10 mouse cellular contexts compared by ENCODE assay signal in genomic region chr9:108341801-108342200, GRCm38 (mm10). TPM values are rescaled to one million over a fixed set of nuclear protein-coding genes. Genes with fewer than 3 reads are reported as not detected.
A peak's percentile ranks its signal among the peaks of the same experiment; 100 is the strongest.
DNase-seq lines count a peak whose midpoint lies in the region; ATAC-seq and TF ChIP-seq lines count a peak whose summit lies in the region.
"Had no signal": no experiment of that assay in that cellular context is flagged by ENCODE, and none has a peak within 500 bp of the region (broad histone marks: within the 10 kb centered on the region; RNA-seq: fewer than 3 reads in every experiment).

No protein-coding gene starts in this region.

- no peak overlapping the region for H3K4me2 ChIP-seq in kidney, embryonic 15.5 days
- H3K4me2 ChIP-seq in stomach, embryonic 14.5 days (replicated peaks; ENCODE audit: low read depth, low read length) = no peak overlapping the region
- H3K4me2 ChIP-seq in hindbrain, postnatal 0 days (ENCODE audit: low read depth, low read length) = no peak overlapping the region

- no peak for TF ChIP-seq POLR2A in spleen, adult 2 months (IDR thresholded peaks at IDR 0.05; ENCODE audit: low read depth, low read length)

- no peak overlapping the region for H3K4me3 ChIP-seq in spleen, adult 2 months (ENCODE audit: extremely low read depth, insufficient read depth, insufficient read length)
- H3K4me3 ChIP-seq in kidney, embryonic 15.5 days (replicated peaks) = no peak overlapping the region
- no peak overlapping the region for H3K4me3 ChIP-seq in stomach, embryonic 14.5 days (ENCODE audit: low read depth, low read length)
- no peak overlapping the region for H3K4me3 ChIP-seq in hindbrain, postnatal 0 days (ENCODE audit: low read length)

- no peak for ATAC-seq in kidney, embryonic 15.5 days (replicated peaks; ENCODE audit: low FRiP score)
- ATAC-seq in stomach, embryonic 14.5 days (ENCODE audit: insufficient number of reproducible peaks, insufficient read depth, low FRiP score, low read depth) = no peak
- no peak for ATAC-seq in hindbrain, postnatal 0 days

- H3K36me3 ChIP-seq in spleen, adult 2 months (ENCODE audit: control insufficient read depth, insufficient read depth, low read length) = peaks cover 4% of the 10 kb centered on the region
- H3K36me3 ChIP-seq in kidney, embryonic 15.5 days = peaks cover 14% of the 10 kb centered on the region
- peaks cover 4% of the 10 kb centered on the region; the same call in 1 of the 2 replicates for H3K36me3 ChIP-seq in stomach, embryonic 14.5 days (ENCODE audit: control insufficient read depth, insufficient read depth, low read length)
- H3K36me3 ChIP-seq in hindbrain, postnatal 0 days (ENCODE audit: insufficient read depth, low read length) = no peaks in the 10 kb centered on the region

- no peaks in the 10 kb centered on the region for H3K27me3 ChIP-seq in spleen, adult 2 months (ENCODE audit: control insufficient read depth, insufficient read depth, low read length)
- no peaks in the 10 kb centered on the region for H3K27me3 ChIP-seq in kidney, embryonic 15.5 days
- no peaks in the 10 kb centered on the region for H3K27me3 ChIP-seq in stomach, embryonic 14.5 days (ENCODE audit: control insufficient read depth, insufficient read depth, low read length)
- H3K27me3 ChIP-seq in hindbrain, postnatal 0 days (ENCODE audit: insufficient read depth, low read length) = no peaks in the 10 kb centered on the region

- H3K27ac ChIP-seq in spleen, adult 2 months (ENCODE audit: insufficient read depth, low read length) = peak overlapping the region; percentile 95
- H3K27ac ChIP-seq in kidney, embryonic 15.5 days = peak overlapping the region; percentile 96
- peak overlapping the region; percentile 82 for H3K27ac ChIP-seq in stomach, embryonic 14.5 days (ENCODE audit: low read length)
- H3K27ac ChIP-seq in hindbrain, postnatal 0 days = no peak overlapping the region

- DNase-seq in adrenal gland, adult 2 months = peak; percentile 67
- no peak for DNase-seq in adrenal gland, adult 8-10 months
- no peak for DNase-seq in spleen, adult 2 months (ENCODE audit: low read depth in 1 of 2, low spot score in 2 of 2)
- no peak for DNase-seq in spleen, adult 18-20 months
- DNase-seq in gastrocnemius, postnatal 25 days = no peak
- DNase-seq in hindbrain, postnatal 0 days (ENCODE audit: low spot score) = no peak
- DNase-seq: embryo, embryonic 11 days; retina, postnatal 1 day had no signal

- peaks cover 25% of the 10 kb centered on the region; the same call in 1 of the 2 replicates for H3K4me1 ChIP-seq in spleen, adult 2 months (ENCODE audit: control insufficient read depth, insufficient read depth, insufficient read length)
- H3K4me1 ChIP-seq in kidney, embryonic 15.5 days = peaks cover 47% of the 10 kb centered on the region
- peaks cover 23% of the 10 kb centered on the region; the same call in 1 of the 2 replicates for H3K4me1 ChIP-seq in stomach, embryonic 14.5 days (ENCODE audit: control insufficient read depth, insufficient read depth, low read length)
- H3K4me1 ChIP-seq in hindbrain, postnatal 0 days (ENCODE audit: insufficient read depth, low read length) = peaks cover 11% of the 10 kb centered on the region; the same call in 1 of the 2 replicates

- TF ChIP-seq CTCF in spleen, adult 2 months (IDR thresholded peaks at IDR 0.05; ENCODE audit: extremely low read depth, insufficient read depth, insufficient read length, insufficient replicate concordance) = no peak
- TF ChIP-seq CTCF in hindbrain, postnatal 0 days (IDR thresholded peaks at IDR 0.05; ENCODE audit: low read depth) = no peak

- no peaks in the 10 kb centered on the region for H3K9me3 ChIP-seq in kidney, embryonic 15.5 days (replicated peaks)
- H3K9me3 ChIP-seq in stomach, embryonic 14.5 days (ENCODE audit: control insufficient read depth, low read depth, low read length) = no peaks in the 10 kb centered on the region
- no peaks in the 10 kb centered on the region for H3K9me3 ChIP-seq in hindbrain, postnatal 0 days (ENCODE audit: low read length)

- no peak overlapping the region for H3K9ac ChIP-seq in kidney, embryonic 15.5 days
- H3K9ac ChIP-seq in stomach, embryonic 14.5 days (replicated peaks; ENCODE audit: low read depth, low read length) = no peak overlapping the region
- no peak overlapping the region for H3K9ac ChIP-seq in hindbrain, postnatal 0 days (replicated peaks; ENCODE audit: low read length)

RNA-seq across cellular contexts. Expression of gene Gpx1, which starts 3.1 kb away (rescaled TPM):
- total RNA-seq in adrenal gland, adult 2 months (2021) = 100 to 1,000 TPM; 694 to 927 TPM
- polyA plus RNA-seq in adrenal gland, adult 2 months (2012; rRNA removed) = 1,573 and 1,924 TPM in 2 replicates
- total RNA-seq in adrenal gland, adult 8-10 months (2022) = 100 to 1,000 TPM; 524 to 812 (median 629) TPM
- polyA plus RNA-seq in spleen, adult 2 months (2012; rRNA removed) = 2,084 and 2,100 TPM in 2 replicates
- 695 and 743 TPM in 2 replicates for polyA plus RNA-seq in kidney, embryonic 15.5 days (2015; fragmentation: Nextera tagmentation; extraction: Ambion mirVana)
- 676 and 679 TPM in 2 replicates for polyA plus RNA-seq in stomach, embryonic 14.5 days (2014; fragmentation: Nextera tagmentation; extraction: Ambion mirVana)
- total RNA-seq in gastrocnemius, postnatal 25 days (2021) = 10 to 100 TPM; 74.4 to 92.9 TPM
- total RNA-seq in hindbrain, postnatal 0 days (2014; rRNA removed) = 224 and 226 TPM in 2 replicates
- polyA plus RNA-seq in hindbrain, postnatal 0 days (2015; fragmentation: Nextera tagmentation; extraction: Ambion mirVana) = 426 and 460 TPM in 2 replicates

RNA-seq across cellular contexts. Expression of gene Usp4, which starts 5.9 kb away (rescaled TPM):
- 100 to 1,000 TPM; 100 to 122 TPM for total RNA-seq in adrenal gland, adult 2 months (2021)
- polyA plus RNA-seq in adrenal gland, adult 2 months (2012; rRNA removed) = 47.0 and 52.3 TPM in 2 replicates
- total RNA-seq in adrenal gland, adult 8-10 months (2022) = 100 to 1,000 TPM; 124 to 152 (median 132) TPM
- polyA plus RNA-seq in spleen, adult 2 months (2012; rRNA removed) = 63.2 and 68.6 TPM in 2 replicates
- polyA plus RNA-seq in kidney, embryonic 15.5 days (2015; fragmentation: Nextera tagmentation; extraction: Ambion mirVana) = 95.2 and 105 TPM in 2 replicates
- polyA plus RNA-seq in stomach, embryonic 14.5 days (2014; fragmentation: Nextera tagmentation; extraction: Ambion mirVana) = 102 and 103 TPM in 2 replicates
- 10 to 100 TPM; 61.7 to 64.9 TPM for total RNA-seq in gastrocnemius, postnatal 25 days (2021)
- total RNA-seq in hindbrain, postnatal 0 days (2014; rRNA removed) = 92.0 and 97.8 TPM in 2 replicates
- polyA plus RNA-seq in hindbrain, postnatal 0 days (2015; fragmentation: Nextera tagmentation; extraction: Ambion mirVana) = 93.4 and 94.4 TPM in 2 replicates

RNA-seq across cellular contexts. Expression of gene Tcta, which starts 35.8 kb away (rescaled TPM):
- 10 to 100 TPM; 31.3 to 56.7 TPM for total RNA-seq in adrenal gland, adult 2 months (2021)
- polyA plus RNA-seq in adrenal gland, adult 2 months (2012; rRNA removed) = 42.8 and 46.3 TPM in 2 replicates
- total RNA-seq in adrenal gland, adult 8-10 months (2022) = 10 to 100 TPM; 56.0 to 68.0 (median 62.2) TPM
- 17.9 and 19.7 TPM in 2 replicates for polyA plus RNA-seq in spleen, adult 2 months (2012; rRNA removed)
- polyA plus RNA-seq in kidney, embryonic 15.5 days (2015; fragmentation: Nextera tagmentation; extraction: Ambion mirVana) = 31.6 and 32.2 TPM in 2 replicates
- 37.9 and 43.3 TPM in 2 replicates for polyA plus RNA-seq in stomach, embryonic 14.5 days (2014; fragmentation: Nextera tagmentation; extraction: Ambion mirVana)
- 10 to 100 TPM; 25.0 to 30.8 TPM for total RNA-seq in gastrocnemius, postnatal 25 days (2021)
- 65.2 and 66.5 TPM in 2 replicates for total RNA-seq in hindbrain, postnatal 0 days (2014; rRNA removed)
- 79.4 and 80.3 TPM in 2 replicates for polyA plus RNA-seq in hindbrain, postnatal 0 days (2015; fragmentation: Nextera tagmentation; extraction: Ambion mirVana)

RNA-seq across cellular contexts. Expression of gene Rhoa, which starts 35.9 kb away (rescaled TPM):
- 100 to 1,000 TPM; 355 to 363 TPM for total RNA-seq in adrenal gland, adult 2 months (2021)
- polyA plus RNA-seq in adrenal gland, adult 2 months (2012; rRNA removed) = 169 and 187 TPM in 2 replicates
- total RNA-seq in adrenal gland, adult 8-10 months (2022) = 100 to 1,000 TPM; 307 to 342 (median 321) TPM
- 89.7 and 90.3 TPM in 2 replicates for polyA plus RNA-seq in spleen, adult 2 months (2012; rRNA removed)
- polyA plus RNA-seq in kidney, embryonic 15.5 days (2015; fragmentation: Nextera tagmentation; extraction: Ambion mirVana) = 462 and 484 TPM in 2 replicates
- polyA plus RNA-seq in stomach, embryonic 14.5 days (2014; fragmentation: Nextera tagmentation; extraction: Ambion mirVana) = 308 and 334 TPM in 2 replicates
- total RNA-seq in gastrocnemius, postnatal 25 days (2021) = 100 to 1,000 TPM; 104 to 120 TPM
- 105 and 106 TPM in 2 replicates for total RNA-seq in hindbrain, postnatal 0 days (2014; rRNA removed)
- polyA plus RNA-seq in hindbrain, postnatal 0 days (2015; fragmentation: Nextera tagmentation; extraction: Ambion mirVana) = 268 and 276 TPM in 2 replicates

RNA-seq across cellular contexts. Expression of gene Amt, which starts 45.1 kb away (rescaled TPM):
- 1 to 10 TPM; 3.3 to 5.5 TPM for total RNA-seq in adrenal gland, adult 2 months (2021)
- polyA plus RNA-seq in adrenal gland, adult 2 months (2012; rRNA removed) = 2.2 and 2.6 TPM in 2 replicates
- total RNA-seq in adrenal gland, adult 8-10 months (2022) = 10 to 100 TPM in 2 of 4 experiments, 1 to 10 TPM in 2; 3.8 to 10.9 (median 7.1) TPM
- 1.7 and 3.1 TPM in 2 replicates for polyA plus RNA-seq in spleen, adult 2 months (2012; rRNA removed)
- 35.9 and 38.0 TPM in 2 replicates for polyA plus RNA-seq in kidney, embryonic 15.5 days (2015; fragmentation: Nextera tagmentation; extraction: Ambion mirVana)
- polyA plus RNA-seq in stomach, embryonic 14.5 days (2014; fragmentation: Nextera tagmentation; extraction: Ambion mirVana) = 21.3 and 27.4 TPM in 2 replicates
- total RNA-seq in gastrocnemius, postnatal 25 days (2021) = 1 to 10 TPM; 1.6 to 1.8 TPM
- total RNA-seq in hindbrain, postnatal 0 days (2014; rRNA removed) = 22.5 and 27.1 TPM in 2 replicates
- 28.5 and 32.9 TPM in 2 replicates for polyA plus RNA-seq in hindbrain, postnatal 0 days (2015; fragmentation: Nextera tagmentation; extraction: Ambion mirVana)
